24 mouse cellular contexts compared by ENCODE assay signal in the genomic region with DNA sequence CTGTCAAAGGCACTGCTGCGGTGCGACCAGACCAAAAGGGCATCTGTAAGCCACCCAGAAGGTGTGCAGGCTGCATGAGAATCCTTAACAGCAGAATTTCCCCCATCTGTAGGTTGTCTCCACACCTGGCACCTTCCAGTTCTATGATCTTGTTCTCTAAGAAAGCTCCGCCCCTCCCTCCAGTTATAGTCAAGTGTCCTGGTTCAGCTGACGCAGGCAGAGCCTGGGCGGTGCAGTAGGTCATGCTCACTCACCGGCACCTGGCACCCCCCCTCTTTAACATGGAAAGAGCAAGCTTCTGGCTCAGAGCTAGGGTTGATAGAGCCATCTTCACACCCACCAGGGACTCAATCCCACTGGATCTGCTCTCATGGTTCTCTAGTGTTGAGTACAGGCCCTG. TPM values are rescaled to one million over a fixed set of nuclear protein-coding genes. Genes with fewer than 3 reads are reported as not detected.
DNase-seq lines count a peak whose midpoint lies in the region; ATAC-seq and TF ChIP-seq lines count a peak whose summit lies in the region.
"Had no signal": no experiment of that assay in that cellular context is flagged by ENCODE, and none has a peak within 500 bp of the region (broad histone marks: within the 10 kb centered on the region; RNA-seq: fewer than 3 reads in every experiment).

No protein-coding gene starts in this region.

- intact Hi-C loops in left cerebral cortex, postnatal 4 days (cut with DNase I): no loop called here

- peak; percentile 86 for DNase-seq in heart, adult 11 months
- DNase-seq in heart, postnatal 4 days: no peak
- peak; percentile 36 to 62 for DNase-seq in lung, adult 18-20 months
- no peak for DNase-seq in lung, postnatal 14 days
- DNase-seq in stomach, postnatal 0 days (ENCODE audit: low spot score): no peak
- no peak for DNase-seq in left cerebral cortex, postnatal 4 days
- DNase-seq: adrenal gland, adult 8-10 months; adrenal gland, postnatal 25 days; cerebellum, adult 11-12 months; cerebellum, adult 8-10 months; cerebellum, postnatal 10 days; cerebellum, postnatal 36 days; embryo, embryonic 11 days; gastrocnemius, postnatal 10 days; gastrocnemius, postnatal 36 days had no signal

- no peak overlapping the region for H3K4me3 ChIP-seq in stomach, embryonic 15.5 days (replicated peaks)
- H3K4me3 ChIP-seq in stomach, postnatal 0 days (ENCODE audit: low read depth, low read length): no peak overlapping the region
- H3K4me3 ChIP-seq: embryonic facial prominence, embryonic 10.5 days; embryonic facial prominence, embryonic 13.5 days; erythroblast, embryonic 14.5 days; forebrain, embryonic 12.5 days; forebrain, embryonic 15.5 days; hindbrain, embryonic 15.5 days had no signal

- no peak for ATAC-seq in stomach, embryonic 15.5 days (ENCODE audit: insufficient read depth, low FRiP score, low read depth)
- ATAC-seq in stomach, postnatal 0 days (ENCODE audit: low FRiP score, low TSS enrichment): no peak
- ATAC-seq: activated CD4-positive, CD25-positive, alpha-beta regulatory T cell, adult 4 months; forebrain, embryonic 15.5 days had no signal

- H3K4me2 ChIP-seq in stomach, embryonic 15.5 days: no peak overlapping the region
- no peak overlapping the region for H3K4me2 ChIP-seq in stomach, postnatal 0 days (replicated peaks; ENCODE audit: low read depth)
- H3K4me2 ChIP-seq: embryonic facial prominence, embryonic 13.5 days; forebrain, embryonic 12.5 days; forebrain, embryonic 15.5 days; heart, embryonic 11.5 days; hindbrain, embryonic 15.5 days had no signal

- peaks cover 48% of the 10 kb centered on the region for H3K36me3 ChIP-seq in stomach, embryonic 15.5 days
- peaks cover 28% of the 10 kb centered on the region for H3K36me3 ChIP-seq in stomach, postnatal 0 days (ENCODE audit: control insufficient read depth, insufficient read depth, low read length)

- no peak for TF ChIP-seq EP300 in stomach, postnatal 0 days (optimal IDR thresholded peaks at IDR 0.05)

- peak overlapping the region; percentile 6; the same call in 1 of the 2 replicates for H3K9ac ChIP-seq in stomach, embryonic 15.5 days
- no peak overlapping the region for H3K9ac ChIP-seq in stomach, postnatal 0 days (ENCODE audit: low read length)
- H3K9ac ChIP-seq: embryonic facial prominence, embryonic 13.5 days; forebrain, embryonic 12.5 days; forebrain, embryonic 15.5 days; hindbrain, embryonic 15.5 days had no signal

- no peaks in the 10 kb centered on the region for H3K9me3 ChIP-seq in stomach, embryonic 15.5 days
- no peaks in the 10 kb centered on the region for H3K9me3 ChIP-seq in stomach, postnatal 0 days (ENCODE audit: control insufficient read depth, low read length)
- H3K9me3 ChIP-seq: embryonic facial prominence, embryonic 10.5 days; embryonic facial prominence, embryonic 13.5 days; forebrain, embryonic 12.5 days; forebrain, embryonic 15.5 days; hindbrain, embryonic 15.5 days had no signal

- TF ChIP-seq CTCF in stomach, postnatal 0 days (IDR thresholded peaks at IDR 0.05; ENCODE audit: low read depth): no peak

- H3K27me3 ChIP-seq in stomach, embryonic 15.5 days (replicated peaks): no peaks in the 10 kb centered on the region
- H3K27me3 ChIP-seq in stomach, postnatal 0 days (ENCODE audit: control insufficient read depth, insufficient read depth, low read length): no peaks in the 10 kb centered on the region
- H3K27me3 ChIP-seq: embryonic facial prominence, embryonic 13.5 days; forebrain, embryonic 12.5 days; forebrain, embryonic 15.5 days; hindbrain, embryonic 15.5 days had no signal

- no peak overlapping the region for H3K27ac ChIP-seq in stomach, embryonic 15.5 days
- no peak overlapping the region for H3K27ac ChIP-seq in stomach, postnatal 0 days (replicated peaks)
- H3K27ac ChIP-seq: embryonic facial prominence, embryonic 10.5 days; embryonic facial prominence, embryonic 13.5 days; forebrain, embryonic 12.5 days; forebrain, embryonic 15.5 days; hindbrain, embryonic 15.5 days had no signal

- 90% methylated on average over 6 of the region's 6 CpGs for WGBS in stomach, embryonic 15.5 days
- WGBS in stomach, postnatal 0 days: 88% methylated on average over 6 of the region's 6 CpGs

- no peaks in the 10 kb centered on the region for H3K4me1 ChIP-seq in stomach, embryonic 15.5 days
- H3K4me1 ChIP-seq in stomach, postnatal 0 days (replicated peaks; ENCODE audit: control insufficient read depth, insufficient read depth): no peaks in the 10 kb centered on the region
- H3K4me1 ChIP-seq: embryonic facial prominence, embryonic 10.5 days; embryonic facial prominence, embryonic 13.5 days; forebrain, embryonic 12.5 days; forebrain, embryonic 15.5 days; hindbrain, embryonic 15.5 days had no signal

RNA-seq across cellular contexts. Expression of a gene that starts 27.0 kb away (rescaled TPM):
- 100 to 1,000 TPM; 153 to 177 TPM for total RNA-seq in heart, postnatal 4 days (2021)
- 164 and 171 TPM in 2 replicates for polyA plus RNA-seq in stomach, embryonic 15.5 days (2015; fragmentation: Nextera tagmentation; extraction: Ambion mirVana)
- polyA plus RNA-seq in stomach, postnatal 0 days (2015; fragmentation: Nextera tagmentation; extraction: Ambion mirVana): 185 and 206 TPM in 2 replicates
- 1 to 10 TPM; 5.1 to 9.6 TPM for total RNA-seq in left cerebral cortex, postnatal 4 days (2021)

RNA-seq across cellular contexts. Expression of a gene that starts 33.4 kb away (rescaled TPM):
- total RNA-seq in heart, postnatal 4 days (2021): 10 to 100 TPM; 29.5 to 33.7 TPM
- 20.0 and 20.5 TPM in 2 replicates for polyA plus RNA-seq in stomach, embryonic 15.5 days (2015; fragmentation: Nextera tagmentation; extraction: Ambion mirVana)
- 14.7 and 15.5 TPM in 2 replicates for polyA plus RNA-seq in stomach, postnatal 0 days (2015; fragmentation: Nextera tagmentation; extraction: Ambion mirVana)
- total RNA-seq in left cerebral cortex, postnatal 4 days (2021): 10 to 100 TPM; 22.8 to 24.9 TPM

Comparison
In these comparisons a context has a peak if more than half of its experiments do, and no peak if none do; other contexts are left out.
1. DNase-seq: peak in heart, adult 11 months (single experiment) and lung, adult 18-20 months (2 of 2); none in heart, postnatal 4 days (single experiment), lung, postnatal 14 days (single experiment), stomach, postnatal 0 days (single experiment) and left cerebral cortex, postnatal 4 days (single experiment).
2. RNA of a gene that starts 27.0 kb away (total RNA-seq): 153 to 177 TPM in heart, postnatal 4 days; 5.1 to 9.6 TPM in left cerebral cortex, postnatal 4 days; every median in the first group is over 10 times any median in the second.